Mouse (Mus musculus) embryo, embryonic 10.5 days (tissue): Measurements from ENCODE around the gene Rps15.
A peak's percentile ranks its signal among the peaks of the same experiment; 100 is the strongest.

Experiments
- DNase-seq: peaks from one replicate; pipeline ENCODE4 v3.0.0-alpha.2; 2015; ENCODE audit warnings: low spot score

Gene Rps15

GRCm38 (mm10) chr10:80315315-80315714 lies 23.1 kb downstream of the Rps15 start:
- no peak for DNase-seq

DNA sequence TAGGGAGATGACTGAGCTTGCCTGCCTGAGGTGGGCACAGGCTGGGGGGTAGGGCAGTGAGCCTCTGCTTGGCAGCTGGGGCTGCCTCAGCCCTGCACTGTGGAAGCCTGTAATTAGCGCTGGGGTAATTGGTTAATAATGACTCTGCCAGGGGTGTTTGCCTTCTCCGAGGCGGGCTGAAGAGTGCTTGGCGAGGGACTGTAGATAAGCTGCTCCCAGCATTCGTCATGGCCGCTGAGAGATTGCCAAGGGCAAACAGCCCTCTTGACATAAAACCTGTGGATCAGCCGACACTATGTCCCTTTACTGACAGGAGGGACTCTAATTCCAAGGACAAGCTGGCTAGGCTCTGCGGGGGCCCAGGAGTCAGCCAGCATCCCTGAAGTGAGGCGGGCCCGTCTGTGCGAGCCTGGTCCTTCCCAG lies 24.1 kb downstream of the Rps15 start:
- no peak for DNase-seq

DNA sequence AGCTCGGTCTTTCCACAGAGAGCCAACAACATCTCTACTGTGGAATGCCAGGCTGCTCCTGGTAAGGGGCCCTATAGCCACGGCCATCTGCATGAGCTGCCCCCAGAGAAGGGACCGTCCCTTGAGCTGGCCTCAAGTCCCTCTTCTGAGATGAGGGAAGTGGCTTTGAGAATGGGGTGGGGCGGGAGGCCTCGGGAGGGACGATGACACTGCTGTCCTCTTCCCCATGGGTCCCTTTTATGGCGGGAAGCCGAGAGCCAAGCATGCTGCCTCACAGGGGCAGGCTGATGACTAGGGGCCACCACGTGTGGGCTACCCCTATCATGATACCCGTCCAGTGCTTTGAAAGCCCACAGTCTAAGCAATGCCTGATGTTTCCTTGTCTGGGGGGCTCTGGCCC lies 24.8 kb downstream of the Rps15 start:
- DNase-seq, result no peak

GRCm38 (mm10) chr10:80320340-80320760 lies 28.1 kb downstream of the Rps15 start, which contains the start of gene 2310011J03Rik:
Gene 2310011J03Rik, minus strand, starts transcription at chr10:80320537.
- peak; percentile 97 for DNase-seq

DNA sequence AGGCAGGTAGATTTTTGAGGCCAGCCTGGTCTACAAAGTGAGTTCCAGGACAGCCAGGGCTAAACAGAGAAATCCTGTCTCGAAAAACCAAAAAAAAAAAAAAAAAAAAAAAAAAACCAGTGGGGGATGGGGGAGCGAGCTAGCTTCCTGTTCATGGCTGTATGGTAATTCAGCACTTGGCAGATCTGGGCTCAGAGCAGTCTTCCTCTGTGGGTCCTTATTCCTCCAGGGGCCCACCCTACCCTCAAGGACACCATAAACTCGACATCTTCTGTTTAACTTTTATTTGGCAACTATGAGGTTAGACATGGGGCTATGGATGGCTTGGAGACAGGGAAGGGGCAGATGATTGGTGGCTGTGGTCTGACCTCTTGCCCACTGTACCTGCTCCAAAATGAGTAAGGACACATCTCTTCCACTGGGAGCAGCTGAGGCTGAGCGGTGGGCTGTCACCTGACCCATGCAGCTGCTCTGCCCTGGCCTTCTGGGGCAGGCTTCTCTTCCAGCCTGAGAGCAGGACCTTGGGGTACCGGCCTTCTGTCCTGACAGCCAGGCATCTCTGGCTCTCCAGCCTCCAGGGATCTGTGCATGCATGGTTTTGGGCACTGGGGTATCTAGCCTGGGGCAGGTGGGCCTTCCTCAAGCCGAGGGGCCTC lies 28.9 kb downstream of the Rps15 start:
- DNase-seq, result no peak

DNA sequence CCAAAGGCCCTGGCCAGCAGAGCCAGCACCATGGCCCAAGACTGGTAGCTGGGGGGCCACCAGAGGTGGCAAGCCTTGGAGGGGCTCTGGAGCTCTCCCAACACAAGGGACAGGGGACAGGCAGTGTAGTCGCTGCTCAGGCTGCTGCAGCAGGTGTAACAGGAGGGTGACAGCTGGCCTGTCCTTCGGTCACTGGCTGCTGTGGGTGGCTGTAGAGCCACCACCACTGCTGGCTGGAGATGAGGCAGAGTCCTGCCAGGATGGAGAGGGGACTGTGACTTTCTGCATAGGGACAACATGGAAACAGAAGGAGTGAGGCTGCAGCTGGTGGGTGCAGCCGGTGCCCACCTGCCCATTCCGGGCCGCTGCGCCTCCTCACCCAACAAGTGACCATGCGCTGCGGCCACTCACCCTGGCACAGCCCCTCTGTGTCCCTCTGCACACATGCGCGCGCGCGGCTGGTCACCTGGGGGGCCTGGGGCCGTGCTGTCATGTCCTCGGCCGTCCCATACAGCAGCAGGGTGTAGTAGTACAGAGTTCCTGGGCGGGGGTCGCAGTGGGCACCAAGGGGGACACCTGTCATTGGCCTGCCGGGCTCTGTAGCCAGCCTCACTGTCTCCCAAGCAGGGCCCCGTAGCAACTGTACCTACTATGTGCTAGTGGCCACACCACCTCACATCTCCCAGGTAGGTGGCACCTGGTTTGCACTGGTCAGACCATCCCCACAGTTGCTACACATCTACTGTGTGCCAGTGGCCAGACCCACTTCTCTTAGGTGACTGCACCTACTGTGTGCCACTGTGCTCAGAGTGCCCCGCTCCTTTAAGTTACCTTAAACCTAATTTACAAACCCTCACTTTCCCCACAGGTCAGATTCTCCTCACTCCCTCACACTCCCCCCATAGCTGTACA lies 29.7 kb downstream of the Rps15 start:
- DNase-seq, result no peak

DNA sequence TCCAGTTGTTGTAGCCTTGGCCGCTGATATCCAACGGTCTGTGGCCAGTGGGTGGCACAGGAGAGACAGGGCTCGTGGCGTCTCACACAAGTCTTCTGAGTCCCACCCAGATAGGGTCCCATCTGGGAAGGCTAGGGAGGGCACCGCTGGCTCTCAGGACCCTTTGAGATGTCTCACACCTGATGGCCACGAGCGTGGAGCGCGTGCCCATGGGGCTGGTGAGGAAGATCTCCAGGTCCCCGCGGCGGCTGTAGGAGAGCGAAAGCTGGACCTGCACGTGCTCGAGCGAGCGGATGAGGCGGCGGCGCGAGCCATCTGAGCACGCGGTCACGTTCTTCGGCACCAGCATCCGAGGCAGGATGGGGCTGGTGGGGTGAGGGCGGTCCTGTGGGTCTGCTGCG lies 30.6 kb downstream of the Rps15 start:
- no peak for DNase-seq

- peak; percentile 66 for DNase-seq
These were observed 31.2 kb downstream of the Rps15 start for GRCm38 (mm10) chr10:80323261-80324119.

DNA sequence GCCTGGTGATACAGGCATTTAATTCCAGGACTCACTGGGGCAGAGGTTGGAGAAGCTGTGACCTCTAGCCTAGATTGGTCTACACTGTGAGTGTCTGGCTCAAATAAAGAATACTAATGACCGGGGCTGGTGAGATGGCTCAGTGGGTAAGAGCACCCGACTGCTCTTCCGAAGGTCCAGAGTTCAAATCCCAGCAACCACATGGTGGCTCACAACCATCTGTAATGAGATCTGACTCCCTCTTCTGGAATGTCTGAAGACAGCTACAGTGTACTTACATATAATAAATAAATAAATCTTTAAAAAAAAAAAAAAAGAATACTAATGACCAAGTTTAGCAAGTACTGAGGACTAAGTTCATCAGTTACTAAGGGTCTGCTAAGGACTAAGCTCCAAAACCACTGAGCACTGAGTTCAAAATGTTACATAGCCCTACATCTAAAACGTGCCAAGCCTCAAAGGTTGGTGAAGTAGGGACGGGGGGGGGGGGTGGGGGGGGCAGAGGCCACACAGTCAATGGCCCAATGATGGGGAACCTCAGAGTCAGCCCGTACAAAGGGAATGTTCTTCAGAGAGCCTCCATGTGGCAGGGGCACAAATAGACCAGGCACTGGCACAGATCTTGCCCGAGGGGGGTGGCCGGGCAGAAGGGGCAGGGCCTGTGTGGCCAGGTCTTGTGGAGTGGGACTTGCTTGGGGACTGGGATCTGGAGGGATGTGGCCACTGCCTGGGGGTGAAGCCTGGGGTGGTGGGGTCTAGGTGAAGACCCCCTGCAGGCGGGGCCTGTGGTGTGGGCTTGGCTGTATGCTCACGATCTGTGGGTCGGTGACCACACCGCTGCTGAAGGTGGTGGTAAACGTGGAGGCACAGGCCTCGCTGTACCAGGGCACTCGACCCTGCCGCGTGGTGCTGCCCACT lies 32.1 kb downstream of the Rps15 start:
- DNase-seq, result no peak

DNA sequence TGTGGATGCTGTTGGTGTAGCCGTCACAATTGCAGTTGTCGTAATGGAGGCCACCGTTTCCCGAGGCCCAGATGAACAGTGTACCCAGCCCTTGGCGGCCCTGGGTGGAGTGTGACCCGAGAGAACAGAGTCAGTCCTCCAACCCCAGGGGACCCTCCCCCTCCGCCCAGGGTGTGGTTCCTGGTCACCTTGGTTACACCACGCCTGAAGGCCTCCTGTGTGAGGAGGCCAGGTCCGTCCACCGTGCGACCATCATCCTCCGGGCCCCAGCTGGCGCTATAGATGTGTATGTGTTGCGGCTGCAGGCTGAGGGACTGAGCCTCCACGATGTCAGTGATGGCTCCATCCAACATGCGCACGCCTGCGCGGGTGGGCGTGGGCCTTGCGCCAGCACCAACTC lies 32.8 kb downstream of the Rps15 start:
- DNase-seq, result no peak

DNA sequence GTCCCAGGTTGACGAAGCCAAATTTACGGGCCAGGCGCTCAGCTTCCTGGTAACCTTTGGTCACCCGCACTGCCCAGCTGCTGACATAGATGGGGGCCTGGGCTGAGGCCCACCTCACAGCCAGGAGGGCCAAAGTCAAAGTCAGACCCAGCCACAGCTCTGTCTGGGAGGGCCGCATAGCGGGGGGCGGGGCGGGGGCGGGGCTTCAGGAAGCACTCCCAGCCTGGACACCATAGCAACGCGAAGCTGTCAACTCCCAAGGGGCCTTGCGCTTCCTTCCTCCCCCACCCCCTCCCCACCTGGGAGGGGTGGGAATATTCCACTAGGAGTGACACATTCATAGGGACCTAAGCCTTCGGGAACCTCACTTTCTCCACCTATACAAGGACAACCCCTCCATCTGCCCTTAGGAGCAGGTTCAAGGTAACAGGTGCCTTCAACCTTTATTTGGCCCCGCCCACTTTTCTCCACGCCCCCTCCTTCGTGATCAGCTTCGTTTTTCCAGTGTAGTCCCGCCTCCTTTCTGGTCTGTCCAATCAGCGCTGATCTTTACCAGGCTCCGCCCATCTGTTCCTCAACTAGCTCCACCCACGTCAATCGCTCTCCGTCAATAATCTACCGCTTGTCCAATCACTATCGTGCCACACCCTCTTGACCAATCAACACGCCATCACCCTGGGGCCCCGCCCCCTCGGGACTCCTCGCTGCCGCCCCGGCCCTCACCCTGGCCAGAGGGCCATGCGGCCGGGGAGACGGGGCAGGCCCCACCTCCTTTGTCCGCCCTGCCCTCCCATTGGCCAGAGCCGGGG lies 37.2 kb downstream of the Rps15 start, which contains the start of the genes Pcsk4 and Reep6:
TSS of gene Pcsk4 (minus strand) at position 226 of the 809 bp plus-strand sequence.
TSS of gene Reep6 (plus strand) at position 681 of the 809 bp plus-strand sequence.
- peak; percentile 99 for DNase-seq

DNA sequence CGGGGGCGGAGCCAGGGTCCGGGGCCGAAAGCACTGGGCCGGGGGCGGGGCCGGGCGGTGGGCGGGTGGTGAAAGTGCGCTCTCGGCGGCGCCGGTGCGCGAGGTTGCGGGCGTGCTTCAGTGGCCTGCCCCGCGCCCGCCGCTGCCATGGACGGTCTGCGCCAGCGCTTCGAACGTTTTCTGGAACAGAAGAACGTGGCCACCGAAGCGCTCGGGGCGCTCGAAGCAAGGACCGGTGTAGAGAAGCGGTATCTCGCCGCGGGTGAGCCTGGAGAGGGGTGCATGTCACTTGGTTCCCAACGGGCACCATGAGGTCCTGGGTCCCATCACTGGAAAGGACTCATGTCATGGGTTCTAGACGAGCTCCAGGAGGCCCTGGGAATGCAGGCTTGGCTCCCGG lies 37.8 kb downstream of the Rps15 start:
- no peak for DNase-seq

GRCm38 (mm10) chr10:80330888-80331287 lies 38.6 kb downstream of the Rps15 start:
- DNase-seq, result no peak

GRCm38 (mm10) chr10:80331636-80332524 lies 39.6 kb downstream of the Rps15 start:
- no peak for DNase-seq

GRCm38 (mm10) chr10:80332525-80332989 lies 40.3 kb downstream of the Rps15 start:
- no peak for DNase-seq

DNA sequence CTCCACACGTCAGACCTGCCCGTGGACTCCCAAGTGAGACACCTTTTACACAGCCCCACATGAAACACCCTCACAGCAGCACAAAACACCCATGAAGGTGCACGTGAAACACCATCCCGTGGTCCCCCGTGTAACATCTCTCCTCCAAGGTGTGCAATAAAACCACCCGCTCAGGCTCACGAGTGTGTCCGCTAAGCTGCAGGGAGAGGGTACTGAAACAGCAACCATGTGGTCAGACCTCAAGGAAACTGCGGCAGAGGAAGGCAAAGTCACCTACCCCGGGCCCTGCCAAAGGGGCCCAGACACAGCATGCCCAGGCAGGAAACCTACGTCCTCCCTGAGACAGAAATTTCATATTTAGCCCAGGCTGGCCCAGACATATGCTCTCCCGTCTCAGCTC lies 44.0 kb downstream of the Rps15 start:
- no peak for DNase-seq

DNA sequence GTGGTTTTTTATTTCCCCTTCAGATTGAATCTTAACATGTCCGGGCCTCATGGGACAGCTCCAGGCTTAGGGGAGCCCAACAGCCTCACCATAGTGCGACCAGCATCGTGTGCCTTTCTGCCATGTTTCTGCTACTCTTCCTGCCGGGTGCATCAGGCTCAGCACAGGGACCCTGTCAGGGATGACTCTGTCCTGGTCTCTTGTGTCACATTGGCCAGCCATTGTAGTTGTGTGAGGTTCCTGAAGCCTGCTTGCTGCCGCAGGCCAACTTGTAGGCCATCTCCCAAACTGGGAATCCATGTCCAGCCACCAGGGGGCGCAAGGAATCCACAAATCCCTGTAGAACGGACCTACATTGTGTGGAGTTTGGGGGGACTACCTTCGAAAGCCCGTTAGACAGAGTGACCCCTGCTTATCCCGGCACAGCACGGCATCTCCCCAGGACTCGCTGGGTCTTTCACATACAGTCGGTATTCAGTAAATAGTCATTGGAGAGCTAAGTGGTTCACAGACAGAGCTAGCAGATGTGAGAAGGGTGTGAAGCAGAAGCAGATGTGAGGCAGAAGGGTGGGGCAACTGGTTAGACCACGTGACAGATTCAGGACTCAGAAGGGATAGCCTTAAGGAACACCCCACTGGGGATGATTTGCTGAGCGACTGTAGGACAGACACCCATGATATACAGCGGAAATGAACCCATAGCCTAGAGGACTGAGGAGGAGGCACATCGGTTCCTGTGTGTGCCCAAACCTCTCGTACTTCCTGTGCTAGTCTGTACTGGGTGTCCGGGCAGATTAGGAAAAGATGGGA lies 47.9 kb downstream of the Rps15 start:
- peak; percentile 90 for DNase-seq

- DNase-seq, result no peak
These were observed 48.8 kb downstream of the Rps15 start for GRCm38 (mm10) chr10:80341026-80341425.
